Mouse (Mus musculus): Measurements from ENCODE around the gene Fam104a.

Gene Fam104a

DNA sequence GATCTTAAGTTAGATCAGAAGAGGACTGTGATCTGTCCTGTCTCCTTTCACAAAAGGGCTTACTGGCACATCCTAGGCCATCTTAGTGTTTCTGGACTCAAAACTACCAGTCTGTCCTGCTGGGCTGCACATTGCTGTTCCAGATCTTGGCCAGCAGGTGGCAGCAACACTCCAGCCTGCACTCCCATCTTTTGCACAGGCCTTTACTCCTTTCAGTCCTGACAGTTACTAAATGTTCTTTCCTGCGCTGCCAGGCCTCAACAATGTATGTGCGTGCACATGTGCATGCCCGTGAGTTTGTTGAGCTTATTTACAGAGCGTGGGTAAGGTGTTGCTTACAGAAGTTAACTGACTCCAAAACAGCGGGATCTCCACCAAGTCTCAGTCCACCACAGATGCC is 19.8 kb upstream of the Fam104a start:
- in situ Hi-C loops (cut with MboI, MseI), result no loop called here

DNA sequence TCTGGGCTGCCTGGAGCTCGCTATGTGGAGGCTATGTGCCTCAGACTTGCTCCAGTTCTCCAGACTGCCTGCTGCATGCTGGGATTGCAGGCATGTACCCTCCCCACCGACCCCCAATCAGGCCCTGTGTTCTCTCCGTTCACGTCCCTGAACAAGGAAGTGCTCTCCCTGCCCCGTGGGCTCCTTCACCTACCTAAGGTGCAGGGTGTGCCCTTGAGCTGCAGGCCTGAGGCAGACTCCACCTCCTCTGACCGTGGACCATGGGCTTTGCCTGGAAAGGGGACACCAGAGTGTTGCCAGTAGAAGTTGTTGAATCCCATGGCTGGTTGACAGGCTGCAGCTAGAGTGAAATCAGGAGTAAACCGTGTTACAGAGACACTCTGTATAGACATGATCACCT is 15.7 kb upstream of the Fam104a start:
- in situ Hi-C loops (cut with MboI, MseI), result no loop called here

DNA sequence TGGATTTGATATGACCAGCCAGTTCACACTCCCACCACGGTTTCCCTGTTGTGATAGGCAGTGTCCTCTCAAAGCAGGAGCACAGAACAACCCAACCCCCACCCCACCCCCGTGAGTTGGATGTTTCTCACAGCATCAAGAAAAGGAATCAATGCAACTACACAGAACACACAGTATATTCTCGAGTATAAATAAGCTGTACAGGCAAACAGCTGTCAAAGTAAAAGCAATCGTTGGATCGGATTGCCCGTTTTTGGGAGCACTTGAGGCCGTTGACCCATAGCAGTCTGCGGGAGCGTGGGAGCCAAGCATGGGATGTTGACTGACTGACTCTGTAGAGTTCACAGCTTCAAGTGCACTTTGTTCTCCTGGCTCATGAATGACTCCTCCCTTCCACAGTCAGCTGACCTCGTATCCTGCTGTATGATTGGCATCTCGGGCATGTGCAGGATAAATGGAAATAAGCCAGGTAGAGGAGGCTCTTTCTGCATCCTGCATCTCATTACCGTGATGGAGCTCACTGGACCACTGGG is 14.1 kb upstream of the Fam104a start:
- in situ Hi-C loops (cut with MboI, MseI), result no loop called here

DNA sequence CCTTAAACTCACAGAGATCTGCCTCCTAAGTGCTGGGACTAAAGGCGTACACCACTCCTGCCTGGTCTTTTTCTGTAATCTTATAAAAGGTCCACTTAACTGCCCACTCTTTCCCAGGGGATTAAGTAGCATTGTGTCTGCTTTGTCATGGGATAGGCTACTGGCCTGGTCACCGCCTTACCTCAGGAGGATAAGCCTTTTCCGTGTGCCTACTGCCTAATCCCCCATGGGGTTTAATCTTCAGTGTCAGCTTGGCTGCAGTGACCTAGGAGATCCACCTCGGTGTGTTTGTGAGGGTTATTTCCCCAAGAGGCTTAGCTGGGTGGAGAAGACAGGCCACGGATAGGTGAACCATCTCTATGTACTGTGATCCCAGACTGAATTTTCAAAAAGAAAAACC is 13.6 kb upstream of the Fam104a start:
- in situ Hi-C loops (cut with MboI, MseI), result no loop called here

DNA sequence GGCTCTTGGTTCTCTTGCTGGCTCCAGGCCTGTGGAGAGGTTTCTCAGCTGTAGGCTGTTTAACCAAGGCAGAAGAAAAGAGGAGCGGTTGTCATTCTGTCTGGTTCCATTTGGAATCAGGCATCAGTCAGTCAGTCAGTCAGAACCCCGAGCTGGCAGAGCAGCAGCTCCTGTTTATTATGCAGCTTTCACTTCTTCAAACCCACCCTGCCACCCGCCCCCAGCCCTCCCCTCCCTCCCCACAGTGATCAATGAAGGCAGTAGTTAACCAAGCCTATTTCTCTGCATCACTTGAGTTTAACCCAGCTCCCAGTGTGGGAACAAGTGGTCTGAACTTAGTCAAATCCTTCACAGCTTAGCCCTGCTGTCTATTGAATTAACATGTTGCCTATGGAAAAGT is 7.9 kb upstream of the Fam104a start:
- in situ Hi-C loops (cut with MboI, MseI), result loop anchor here (5.0 kb wide), 1 partner anchor 55 kb away; no protein-coding TSS in a partner anchor

DNA sequence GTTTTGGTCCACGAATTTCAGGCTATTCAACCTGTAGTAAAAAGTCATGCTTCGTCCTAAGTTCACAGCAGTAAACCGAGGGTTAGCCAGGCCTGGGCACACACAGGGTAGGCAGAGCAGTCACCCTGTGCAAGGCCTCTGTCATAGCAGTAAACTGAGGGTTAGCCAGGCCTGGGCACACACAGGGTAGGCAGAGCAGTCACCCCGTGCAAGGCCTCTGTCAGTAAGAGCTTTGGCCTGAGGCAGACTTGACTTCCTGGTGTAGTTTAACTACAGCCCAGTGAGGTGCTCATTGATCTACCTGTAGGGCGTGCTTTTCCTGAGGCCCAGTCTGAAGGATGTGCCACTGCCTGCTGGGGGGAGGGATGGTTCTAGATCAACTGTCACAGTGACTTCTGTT is 7.4 kb upstream of the Fam104a start:
- in situ Hi-C loops (cut with MboI, MseI), result loop anchor here (5.0 kb wide), 1 partner anchor 56 kb away; no protein-coding TSS in a partner anchor

DNA sequence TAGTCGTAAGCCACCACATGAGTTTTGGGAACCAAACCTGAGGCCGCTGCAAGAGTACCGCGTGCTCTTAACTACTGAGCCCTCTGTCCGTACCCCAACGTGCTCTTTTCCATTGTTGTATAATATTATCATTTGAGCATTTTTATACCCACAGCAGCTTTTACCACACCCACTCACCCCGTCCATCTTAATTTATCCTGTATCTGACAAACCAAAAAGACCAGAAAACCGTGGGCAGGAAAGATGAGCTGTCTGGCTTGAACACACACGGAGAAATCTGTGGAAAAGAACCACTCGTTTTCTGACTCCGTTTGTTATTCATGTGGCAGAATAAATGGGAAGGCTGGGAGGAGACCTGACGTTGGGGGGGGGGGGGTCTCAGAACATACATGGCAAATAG is 6.6 kb upstream of the Fam104a start:
- in situ Hi-C loops (cut with MboI, MseI), result loop anchor here (5.0 kb wide), 1 partner anchor 57 kb away; no protein-coding TSS in a partner anchor

DNA sequence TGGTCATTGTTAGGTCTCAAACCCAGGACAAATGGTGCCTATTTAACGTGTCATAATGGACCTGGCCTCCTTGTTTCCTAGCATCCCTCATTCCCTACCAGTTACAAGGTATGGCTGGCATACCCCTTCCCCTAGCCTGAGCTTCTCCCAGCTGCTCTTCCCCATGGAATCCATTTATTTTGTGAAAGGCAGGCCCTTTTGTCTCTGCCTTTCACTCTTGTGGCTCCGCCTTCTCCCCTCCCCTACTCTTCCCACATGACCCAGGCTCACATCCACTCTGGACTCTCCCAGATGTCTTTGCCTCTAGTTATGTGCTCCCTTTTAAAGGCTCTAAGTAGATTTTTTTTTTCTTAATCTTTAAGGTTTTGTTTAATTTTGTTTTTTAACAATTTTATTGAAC is 3.1 kb upstream of the Fam104a start:
- in situ Hi-C loops (cut with MboI, MseI), result no loop called here

DNA sequence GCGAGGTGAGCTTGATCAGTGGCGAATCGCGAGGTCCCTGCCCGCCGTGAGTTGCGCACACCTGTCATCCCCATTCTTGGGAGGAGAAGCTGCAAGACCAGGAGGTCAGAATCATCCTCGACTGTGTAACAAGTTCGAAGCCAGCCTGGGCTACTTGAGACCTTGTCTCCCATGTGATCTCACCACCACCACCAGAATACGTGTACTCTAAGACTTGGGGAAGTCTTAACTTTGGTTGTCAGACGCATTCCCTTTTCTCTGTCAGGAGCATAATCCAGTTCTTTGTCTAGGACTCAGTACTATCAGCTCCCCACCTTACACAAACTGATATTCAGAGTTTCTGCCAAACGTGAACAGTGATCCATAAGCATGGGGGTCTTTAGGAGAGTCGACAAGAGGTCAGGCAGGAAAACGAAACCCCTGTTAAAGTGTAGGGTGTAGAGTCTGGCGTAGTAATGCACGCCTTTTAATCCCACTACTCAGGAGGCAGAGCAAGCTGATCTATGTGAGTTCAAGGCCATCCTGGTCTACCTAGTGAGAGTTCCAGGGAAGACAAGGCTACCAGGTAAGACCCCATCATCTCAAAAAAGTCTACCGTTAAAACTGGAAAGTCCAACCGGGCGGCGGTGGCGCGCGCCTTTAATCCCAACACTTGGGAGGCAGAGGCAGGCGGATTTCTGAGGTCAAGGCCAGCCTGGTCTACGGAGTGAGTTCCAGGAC is 912 bp upstream of the Fam104a start:
- in situ Hi-C loops (cut with MboI, MseI), result no loop called here

DNA sequence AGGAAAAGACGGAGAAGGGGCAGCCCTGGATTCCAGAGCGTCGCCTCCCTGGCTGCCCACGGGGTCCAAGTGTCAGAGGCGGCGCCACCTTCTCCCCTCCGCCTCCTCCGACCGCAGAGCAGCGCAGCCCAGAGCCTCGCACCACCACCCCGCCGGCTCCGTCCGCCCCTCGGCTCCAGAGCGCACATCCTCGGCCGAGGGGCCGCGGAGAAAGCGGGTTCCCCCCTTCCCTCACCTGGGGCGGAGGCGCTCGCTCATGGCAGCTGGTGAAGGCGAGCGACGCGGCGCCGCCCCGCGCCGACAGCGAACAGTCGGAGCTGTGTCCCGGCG is 363 bp downstream of the Fam104a start:
- in situ Hi-C loops (cut with MboI, MseI), result no loop called here

DNA sequence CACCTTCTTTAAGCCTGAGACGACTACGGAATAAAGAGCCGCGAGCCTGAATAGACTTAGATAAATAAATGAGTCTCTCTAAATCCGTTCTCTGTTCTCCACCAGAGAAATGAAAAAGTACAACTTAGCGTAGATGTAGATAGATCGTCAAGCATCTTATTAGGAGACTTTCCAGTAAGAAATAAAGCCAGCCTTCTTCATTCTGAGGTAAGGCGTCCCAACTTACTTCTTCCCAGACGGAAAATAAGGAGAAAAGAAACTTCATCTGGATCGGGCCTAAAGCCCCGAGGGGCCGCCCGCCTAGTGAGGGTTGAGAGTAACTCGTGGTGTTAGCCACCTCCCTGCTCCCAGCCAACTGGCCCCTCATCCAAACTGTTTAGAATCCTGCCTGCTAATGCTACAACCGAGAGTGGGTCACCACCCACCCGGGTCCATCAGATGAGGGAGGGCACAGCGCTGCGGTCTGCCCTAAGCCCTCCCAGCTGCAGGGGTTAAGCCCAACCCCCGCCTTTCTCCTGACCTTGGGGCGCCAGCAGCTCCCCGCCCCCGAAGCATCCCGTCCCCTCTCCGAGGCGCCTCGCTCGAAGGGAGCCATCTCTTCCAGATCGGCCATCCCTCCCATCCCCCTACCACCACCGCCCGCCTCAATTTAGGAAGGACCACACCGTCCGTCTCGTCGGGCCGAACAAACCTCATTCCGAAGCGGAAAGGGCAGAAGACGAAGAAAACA is 893 bp downstream of the Fam104a start:
- in situ Hi-C loops (cut with MboI, MseI), result no loop called here

DNA sequence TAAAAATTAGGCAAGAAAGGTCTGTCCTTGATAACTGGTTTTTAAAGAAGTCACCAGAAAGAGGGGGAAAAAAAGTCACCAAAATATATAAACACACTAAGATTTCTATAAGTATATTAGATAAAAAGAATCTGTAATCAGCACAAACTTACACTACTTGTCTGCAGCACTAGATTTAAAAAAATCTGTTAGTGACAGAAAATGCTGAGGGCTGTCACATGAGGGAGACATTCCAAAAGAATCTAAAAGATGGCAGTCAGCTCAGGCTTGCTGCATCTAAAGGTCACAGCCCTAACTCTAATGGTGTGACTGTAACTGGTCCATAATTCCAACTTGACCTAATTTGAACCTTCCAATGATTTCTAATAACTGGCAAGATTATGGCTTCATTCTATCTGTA is 2.0 kb downstream of the Fam104a start:
- in situ Hi-C loops (cut with MboI, MseI), result no loop called here

DNA sequence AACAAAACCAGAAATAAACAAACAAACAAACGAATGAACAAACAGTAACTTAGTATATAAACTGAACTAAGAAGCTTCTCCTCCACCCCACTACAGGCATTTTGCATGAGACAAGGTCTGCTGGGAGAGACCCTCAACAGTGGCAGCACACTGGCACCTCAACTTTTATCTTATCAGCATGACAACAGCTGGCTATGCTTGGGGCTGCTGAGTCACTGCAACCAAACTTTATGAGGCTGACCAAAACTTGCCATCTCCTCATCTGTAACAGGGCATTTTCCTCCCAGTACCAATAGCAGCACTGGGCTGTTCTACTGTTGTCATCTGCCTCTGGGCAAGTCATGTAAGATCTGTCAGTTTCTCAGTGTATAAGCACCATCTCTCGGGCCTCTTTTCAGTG is 3.0 kb downstream of the Fam104a start:
- in situ Hi-C loops (cut with MboI, MseI), result no loop called here

DNA sequence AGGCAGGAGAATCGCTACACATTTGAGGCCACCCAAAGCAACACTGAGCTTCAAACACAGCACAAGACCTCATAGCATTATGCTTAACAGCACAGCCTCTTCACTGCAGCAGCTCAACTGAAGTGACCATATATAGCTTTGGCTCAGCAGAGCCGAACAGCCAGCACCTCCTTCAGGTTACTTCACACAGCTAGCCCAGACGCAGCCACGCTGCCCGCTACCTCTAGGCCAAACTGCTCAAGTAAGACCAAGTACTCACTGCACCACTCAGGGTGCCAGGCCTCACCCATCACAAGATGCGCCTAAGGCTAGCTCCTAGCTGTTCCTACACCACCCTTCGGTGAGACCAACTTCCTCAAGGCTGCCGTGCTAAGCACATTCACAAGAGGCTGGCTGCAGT is 5.6 kb downstream of the Fam104a start:
- in situ Hi-C loops (cut with MboI, MseI), result no loop called here

DNA sequence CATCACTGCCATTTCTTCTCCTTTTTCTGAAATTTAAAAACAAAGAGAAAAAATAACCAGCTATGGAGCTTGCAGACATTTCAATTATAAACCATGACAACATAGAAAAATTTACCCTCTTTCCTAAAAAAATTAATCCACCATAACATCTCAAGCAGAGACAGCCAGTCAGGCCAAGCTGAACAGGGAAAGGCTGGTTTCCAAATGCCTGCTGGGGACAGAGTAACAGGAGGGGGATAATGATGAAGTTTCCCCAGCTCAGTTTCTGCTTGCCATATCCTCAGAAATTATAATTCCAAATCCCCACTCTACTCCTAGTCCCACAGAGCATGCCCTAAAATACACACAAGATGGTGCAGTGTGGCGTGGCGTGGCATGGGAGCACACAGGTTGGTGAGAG is 6.6 kb downstream of the Fam104a start:
- in situ Hi-C loops (cut with MboI, MseI), result no loop called here

DNA sequence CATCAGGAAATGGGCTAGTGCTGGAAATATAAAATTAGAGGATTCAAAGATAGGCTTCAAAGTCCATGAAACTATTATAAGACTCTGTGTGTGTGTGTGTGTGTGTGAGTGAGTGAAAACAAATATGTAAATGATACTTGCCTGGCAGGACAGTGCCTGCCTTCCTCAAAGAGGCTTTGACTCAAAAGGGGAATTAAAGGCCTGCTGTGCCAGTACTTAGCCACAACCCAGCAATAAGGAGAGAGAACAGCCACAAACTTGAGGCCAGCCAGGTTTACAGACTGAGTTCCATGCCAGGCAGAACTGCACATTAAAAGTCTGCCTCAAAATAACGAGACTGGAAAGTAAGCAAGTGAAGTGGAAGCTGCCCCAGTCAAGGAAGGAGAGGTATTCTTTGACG is 7.1 kb downstream of the Fam104a start:
- in situ Hi-C loops (cut with MboI, MseI), result no loop called here

DNA sequence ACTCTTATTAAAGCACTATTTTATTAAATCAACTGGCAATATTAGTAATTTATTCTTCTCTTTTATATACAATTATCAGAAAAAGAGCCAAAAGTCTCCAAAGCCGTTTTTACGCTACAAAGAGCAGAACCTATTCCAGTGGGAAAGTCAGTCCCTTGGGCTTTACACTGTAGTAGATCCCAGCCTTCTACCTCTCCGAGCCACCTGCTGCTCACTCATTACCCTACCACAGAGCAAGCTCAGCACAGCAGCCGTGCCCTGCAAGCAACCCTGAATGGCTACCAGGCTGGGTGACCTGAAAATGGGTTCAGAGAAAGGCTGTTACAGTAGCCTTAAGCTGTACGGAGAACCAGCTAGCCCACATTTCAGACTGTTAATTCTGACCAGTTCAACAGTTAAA is 9.4 kb downstream of the Fam104a start:
- in situ Hi-C loops (cut with MboI, MseI), result no loop called here

DNA sequence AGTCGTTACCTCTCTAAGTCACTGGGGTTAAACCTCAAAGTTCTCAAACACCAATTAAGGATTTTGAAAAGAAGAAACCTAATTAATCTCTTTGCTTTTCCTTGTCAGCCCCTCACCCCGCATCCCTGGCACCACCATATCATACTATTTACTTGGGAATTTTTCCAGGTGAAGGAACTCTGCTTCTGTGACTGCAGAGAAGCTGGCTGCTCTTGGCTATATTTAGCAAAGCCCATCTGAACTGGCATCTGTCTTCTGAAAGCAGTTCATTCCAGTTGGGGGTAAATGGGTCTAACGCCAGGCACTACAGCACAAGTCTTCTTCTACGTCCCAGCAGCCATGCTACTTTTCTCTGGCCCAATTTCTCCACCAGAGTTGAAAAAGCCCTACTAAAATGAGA is 10.3 kb downstream of the Fam104a start:
- in situ Hi-C loops (cut with MboI, MseI), result no loop called here

DNA sequence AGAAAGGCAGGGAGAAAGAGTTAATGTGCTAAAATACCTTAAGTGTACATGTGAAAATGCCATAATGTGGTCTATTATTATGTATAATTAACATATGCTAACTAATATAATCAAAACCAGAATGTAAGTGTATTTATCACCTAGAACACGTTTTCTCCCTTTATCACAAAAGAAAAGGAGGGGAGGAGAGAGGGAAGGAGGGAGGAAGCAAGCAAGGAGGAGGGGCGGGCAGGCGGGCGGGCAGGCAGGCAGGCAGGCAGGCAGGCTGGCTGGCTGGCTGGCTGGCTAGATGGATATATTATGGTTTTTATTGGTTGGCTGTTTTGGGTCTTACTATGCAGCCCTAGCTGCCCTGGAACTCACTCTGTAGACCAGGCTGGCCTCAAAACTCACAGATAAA is 14.2 kb downstream of the Fam104a start:
- in situ Hi-C loops (cut with MboI, MseI), result no loop called here

DNA sequence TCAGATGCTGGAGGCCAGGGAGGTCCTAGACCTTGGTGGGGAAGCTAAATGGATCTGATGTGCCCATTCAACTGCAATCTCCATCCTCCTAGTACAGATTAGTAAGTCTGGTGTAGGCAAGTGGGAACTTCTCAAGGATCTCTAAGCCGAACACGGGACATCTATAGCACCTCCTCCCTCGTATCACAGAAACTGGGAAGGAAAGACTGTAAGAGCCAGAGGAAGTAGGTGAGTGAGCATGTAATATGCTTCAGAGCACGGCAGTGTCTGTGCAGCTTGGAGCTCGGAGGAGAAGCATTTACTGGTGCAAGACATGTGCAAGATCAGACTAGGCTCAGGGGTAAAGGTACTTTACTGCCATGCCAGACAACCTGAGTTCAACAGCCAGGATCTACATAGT is 15.1 kb downstream of the Fam104a start:
- in situ Hi-C loops (cut with MboI, MseI), result no loop called here

DNA sequence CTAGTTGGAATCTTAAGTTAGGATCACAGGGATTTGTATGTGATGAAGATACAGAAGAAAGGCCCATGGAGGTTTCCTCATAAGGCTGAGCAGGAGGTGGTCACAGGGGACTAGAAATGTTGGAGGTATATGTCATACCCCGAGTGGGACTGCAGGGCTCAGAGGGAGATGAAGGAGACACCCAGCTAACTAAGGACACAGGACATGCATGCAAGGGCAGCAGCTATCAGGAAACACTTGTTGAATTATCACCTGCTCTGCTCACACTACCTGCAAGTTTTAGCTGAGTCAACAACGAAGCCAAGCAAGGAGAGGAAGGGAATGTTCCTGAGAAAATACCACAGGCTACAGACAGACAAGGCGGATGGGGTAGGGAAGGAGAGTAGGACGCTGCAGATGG is 16.3 kb downstream of the Fam104a start:
- in situ Hi-C loops (cut with MboI, MseI), result no loop called here

DNA sequence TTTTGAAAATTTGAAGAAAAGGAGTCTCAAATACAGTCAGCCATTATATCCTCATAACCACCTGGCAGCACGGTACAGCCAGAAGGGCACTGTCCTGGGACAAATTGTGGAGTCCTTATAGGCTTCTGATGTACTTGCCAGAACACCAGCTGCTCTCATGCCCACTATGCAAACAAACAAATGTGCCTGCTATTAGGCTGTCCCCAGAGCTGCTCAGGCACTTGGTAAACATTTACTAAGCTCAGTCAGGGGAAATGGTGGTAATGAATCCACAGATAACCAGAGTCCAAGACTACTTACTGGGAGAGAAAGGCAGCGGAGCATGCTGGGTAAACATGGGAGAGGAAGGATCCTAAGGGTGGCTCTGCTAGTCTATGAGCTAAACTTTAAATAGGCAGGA is 16.8 kb downstream of the Fam104a start:
- in situ Hi-C loops (cut with MboI, MseI), result no loop called here

DNA sequence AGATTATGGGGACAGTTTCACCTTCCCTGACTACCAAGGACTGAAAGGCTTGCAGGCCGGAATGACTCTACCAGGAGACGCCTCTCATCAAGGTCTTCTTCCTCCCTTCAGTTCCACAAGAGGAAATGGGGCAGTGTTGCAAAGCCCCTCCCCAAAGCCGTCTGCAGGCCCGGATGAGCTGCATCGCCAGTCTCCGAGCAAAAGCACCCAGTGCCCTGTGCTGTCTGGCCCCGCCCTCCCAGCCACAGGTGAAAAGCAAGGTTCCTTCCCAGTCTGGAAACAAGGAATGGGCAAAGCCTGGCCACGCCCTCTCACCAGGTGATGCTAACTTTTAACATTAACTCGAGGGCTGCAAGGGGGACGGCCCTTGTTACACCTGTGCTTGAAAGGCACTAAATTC is 17.3 kb downstream of the Fam104a start:
- in situ Hi-C loops (cut with MboI, MseI), result no loop called here

All from T-helper 1 cell (primary cell).